Mouse (Mus musculus) midbrain, embryonic 11.5 days (tissue): ENCODE data around the gene Glipr2. TPM values are rescaled to one million over a fixed set of nuclear protein-coding genes. Genes with fewer than 3 reads are reported as not detected.
A peak's percentile ranks its signal among the peaks of the same experiment; 100 is the strongest.

Experiments used
- ATAC-seq: fragments of 200-750 bp; cut with Nextera tagmentation; 2 replicates; pipeline ENCODE4 v1.8.0; 2017; ENCODE audit warnings: moderate TSS enrichment, moderate library complexity; ENCODE audit not compliant: low FRiP score
- DNase-seq: peaks from one replicate; pipeline ENCODE4 v3.0.0; 2015; ENCODE audit warnings: low spot score; ENCODE audit errors: missing footprints
- H3K27ac ChIP-seq: fragments of 300-500 bp; sonication (generic); 2 replicates; pipeline ENCODE4 v1.5.1; 2014; ENCODE audit warnings: low read depth, low read length
- H3K27me3 ChIP-seq: fragments of 300-500 bp; sonication (generic); 2 replicates; pipeline ENCODE4 v1.6.1; 2014; ENCODE audit warnings: mild to moderate bottlenecking, low read length, moderate library complexity, mixed read lengths; ENCODE audit not compliant: control insufficient read depth, insufficient read depth
- H3K36me3 ChIP-seq: fragments of 300-500 bp; sonication (generic); 2 replicates; pipeline ENCODE4 v1.6.1; 2014; ENCODE audit warnings: mild to moderate bottlenecking, low read length, moderate library complexity, mixed read lengths; ENCODE audit not compliant: control insufficient read depth, insufficient read depth
- H3K4me1 ChIP-seq: fragments of 300-500 bp; sonication (generic); 2 replicates; pipeline ENCODE4 v1.6.1; 2014; ENCODE audit warnings: low read length; ENCODE audit not compliant: control insufficient read depth, insufficient read depth
- H3K4me2 ChIP-seq: fragments of 300-500 bp; sonication (generic); 2 replicates; pipeline ENCODE4 v1.6.1; 2014; ENCODE audit warnings: mild to moderate bottlenecking, moderate library complexity
- H3K4me3 ChIP-seq: fragments of 300-500 bp; sonication (generic); 2 replicates; pipeline ENCODE4 v1.5.1; 2014; ENCODE audit warnings: low read depth, low read length
- H3K9ac ChIP-seq: fragments of 300-500 bp; sonication (generic); 2 replicates; pipeline ENCODE4 v1.6.1; 2014; ENCODE audit warnings: low read length
- H3K9me3 ChIP-seq: fragments of 300-500 bp; sonication (generic); 2 replicates; pipeline ENCODE4 v1.6.1; 2016; ENCODE audit warnings: low read length; ENCODE audit not compliant: control insufficient read depth
- WGBS: fragments of 180-500 bp; shearing (Covaris S2); extraction: QIAGEN DNeasy Blood & Tissue Kit; methylation state at CpG from one replicate; pipeline ENCODE4 v1.1.7; 2014; 5-methylcytosine and 5-hydroxymethylcytosine counted together
- polyA plus RNA-seq: library from polyadenylated mRNA; unstranded; fragments of >200 nt; fragmentation: Nextera tagmentation; extraction: Ambion mirVana; gene quantifications from 2 replicates; pipeline ENCODE4 v1.2.1, GENCODE M21; 2014

Glipr2 gene
- 82.7 and 89.5 TPM in 2 replicates for polyA plus RNA-seq

DNA sequence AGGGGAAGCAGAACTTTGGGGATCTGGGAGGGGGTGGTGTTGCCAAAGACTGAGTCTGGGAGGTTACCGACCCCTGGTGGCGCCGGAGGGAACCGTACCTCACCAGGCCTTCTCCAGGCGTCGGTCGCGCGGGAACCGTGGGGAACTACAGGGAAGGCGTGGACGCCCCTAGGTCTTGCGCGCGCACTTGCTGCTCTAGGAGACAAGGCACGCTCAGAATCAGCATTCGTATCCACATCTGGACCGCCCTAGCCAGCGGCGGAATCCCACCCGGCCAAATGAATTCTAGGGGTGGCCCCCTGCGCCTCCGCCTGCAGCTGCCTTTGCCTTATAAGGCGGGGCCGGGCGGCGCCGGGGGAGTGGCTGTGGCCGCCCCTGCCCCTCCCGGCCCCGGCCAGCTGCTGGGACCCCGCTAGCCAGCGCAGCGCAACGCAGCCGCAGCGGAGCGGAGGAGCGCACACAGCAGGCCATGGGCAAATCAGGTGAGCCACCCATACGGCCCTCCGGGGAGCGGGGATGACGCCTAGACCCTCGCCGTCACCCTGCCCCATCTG, at the start of gene Glipr2:
Gene Glipr2 (plus strand): TSS at position 110 of the 554 bp plus-strand sequence.
- H3K4me3 ChIP-seq, result peak within 1 kb of the TSS; percentile 49
- WGBS, result under 1% methylated on average over 45 of the region's 45 CpGs
- 0 out of 2 replicates have a peak within 1 kb of the TSS, but pooled peaks have one; percentile 11 for H3K27ac ChIP-seq
- H3K4me1 ChIP-seq, result peaks cover 2% of the 10 kb centered on the region; the same call in 1 of the 2 replicates
- H3K9ac ChIP-seq, result peak within 1 kb of the TSS; percentile 67
- no peaks in the 10 kb centered on the region for H3K36me3 ChIP-seq
- peak; percentile 93 for ATAC-seq
- H3K27me3 ChIP-seq, result peaks cover 19% of the 10 kb centered on the region
- no peaks in the 10 kb centered on the region for H3K9me3 ChIP-seq
- peak within 1 kb of the TSS; percentile 74 for H3K4me2 ChIP-seq
- DNase-seq, result peak; percentile 99

GRCm38 (mm10) chr4:43918221-43918620, 39.0 kb upstream of the Glipr2 start:
- no peaks in the 10 kb centered on the region for H3K27me3 ChIP-seq
- 88% methylated on average over 5 of the region's 5 CpGs for WGBS
- no peak overlapping the region for H3K9ac ChIP-seq
- 0 out of 2 replicates have a peak, but pooled peaks cover 3% of the 10 kb centered on the region for H3K36me3 ChIP-seq
- no peak overlapping the region for H3K4me2 ChIP-seq
- no peaks in the 10 kb centered on the region for H3K9me3 ChIP-seq
- no peaks in the 10 kb centered on the region for H3K4me1 ChIP-seq
- H3K4me3 ChIP-seq, result no peak overlapping the region
- ATAC-seq (no peak), DNase-seq (no peak)
- no peak overlapping the region for H3K27ac ChIP-seq

GRCm38 (mm10) chr4:43920602-43921001, 36.6 kb upstream of the Glipr2 start:
- no peaks in the 10 kb centered on the region for H3K36me3 ChIP-seq
- H3K9ac ChIP-seq, result no peak overlapping the region
- DNase-seq (no peak), ATAC-seq (no peak)
- WGBS, result 88% methylated on average over 1 of the region's 1 CpGs
- H3K27me3 ChIP-seq, result no peaks in the 10 kb centered on the region
- H3K4me3 ChIP-seq, result no peak overlapping the region
- no peak overlapping the region for H3K27ac ChIP-seq
- no peaks in the 10 kb centered on the region for H3K9me3 ChIP-seq
- no peak overlapping the region for H3K4me2 ChIP-seq
- H3K4me1 ChIP-seq, result no peaks in the 10 kb centered on the region

DNA sequence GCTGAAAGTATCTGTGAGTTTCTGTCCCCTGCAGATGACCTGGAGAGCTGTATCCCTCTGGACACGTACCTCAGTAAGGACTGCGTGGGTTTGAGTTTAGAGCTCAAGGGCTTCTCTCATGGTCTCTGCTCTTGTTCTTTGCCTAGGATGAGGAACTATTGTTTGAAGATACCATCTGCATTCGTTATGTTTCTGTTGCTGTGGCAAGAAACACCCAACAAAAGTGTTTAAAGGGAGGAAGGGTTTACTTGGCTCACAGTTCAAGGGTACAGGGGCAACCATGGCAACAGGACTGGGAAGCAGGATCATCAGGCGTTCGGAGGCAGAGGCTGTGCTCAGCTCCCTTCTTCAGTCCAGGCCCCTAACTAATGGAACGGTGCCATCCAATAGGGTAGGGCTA, 32.1 kb upstream of the Glipr2 start:
- no peak for DNase-seq
- no peak overlapping the region for H3K4me2 ChIP-seq
- no peaks in the 10 kb centered on the region for H3K27me3 ChIP-seq
- H3K9ac ChIP-seq, result no peak overlapping the region
- H3K9me3 ChIP-seq, result no peaks in the 10 kb centered on the region
- no peak overlapping the region for H3K4me3 ChIP-seq
- 89% methylated on average over 6 of the region's 6 CpGs for WGBS
- H3K27ac ChIP-seq, result no peak overlapping the region
- no peaks in the 10 kb centered on the region for H3K4me1 ChIP-seq
- H3K36me3 ChIP-seq, result peaks cover 16% of the 10 kb centered on the region
- no peak for ATAC-seq

DNA sequence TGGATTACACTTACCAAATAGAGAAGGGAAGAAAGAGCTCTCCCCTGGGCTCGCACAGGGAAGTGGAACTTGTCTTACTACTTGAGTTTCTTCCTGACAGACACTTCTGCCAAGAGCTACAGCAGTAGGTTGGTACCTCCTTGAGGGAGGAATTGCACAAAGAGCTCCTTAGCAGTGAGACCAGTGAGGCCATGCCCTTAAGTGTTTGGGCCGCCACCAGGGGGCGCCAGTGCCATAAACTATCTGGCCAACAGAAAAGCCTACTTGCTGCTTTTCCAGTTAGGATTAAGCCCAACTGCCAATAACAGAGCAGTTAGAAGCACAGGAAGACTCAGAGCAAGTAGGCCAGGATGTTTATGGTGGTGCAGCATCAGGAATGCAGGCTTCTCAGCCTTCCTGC, 31.4 kb upstream of the Glipr2 start:
- peak; percentile 99 for DNase-seq
- Histone ChIP-seq H3K36me3 (peaks cover 16% of the 10 kb centered on the region), H3K4me1 (no peaks in the 10 kb centered on the region), H3K4me2 (no peak overlapping the region), H3K9me3 (no peaks in the 10 kb centered on the region), H3K4me3 (no peak overlapping the region), H3K27me3 (no peaks in the 10 kb centered on the region), H3K9ac (no peak overlapping the region), H3K27ac (no peak overlapping the region)
- WGBS, result 14% methylated on average over 3 of the region's 3 CpGs
- 0 out of 2 replicates have a peak, but pooled peaks have one; percentile 46 for ATAC-seq

- Histone ChIP-seq H3K4me1 (no peaks in the 10 kb centered on the region), H3K4me2 (no peak overlapping the region), H3K9me3 (no peaks in the 10 kb centered on the region)
Measured at GRCm38 (mm10) chr4:43927826-43928225, 29.4 kb upstream of the Glipr2 start.

DNA sequence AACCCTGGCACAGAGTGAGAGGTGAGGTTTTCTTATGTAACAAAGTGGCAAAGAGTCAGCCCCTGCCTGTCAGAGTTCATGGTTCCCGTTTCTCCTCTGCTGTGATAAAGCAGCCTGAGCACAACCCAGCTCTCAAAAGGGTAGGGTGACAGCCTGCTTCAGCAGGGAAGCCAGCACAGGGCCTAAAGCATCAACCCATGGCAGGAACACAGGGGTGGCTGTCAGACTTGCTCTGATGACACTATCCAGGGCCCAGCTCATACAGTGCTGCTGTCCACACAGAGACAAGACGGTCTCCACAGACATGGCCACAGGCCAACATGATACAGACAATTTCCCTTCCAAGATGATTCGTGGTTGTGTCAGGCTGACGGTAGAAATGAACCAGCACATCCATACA, 25.3 kb upstream of the Glipr2 start:
- WGBS, result 87% methylated on average over 4 of the region's 4 CpGs

More at GRCm38 (mm10) chr4:43927826-43928225, 29.4 kb upstream of the Glipr2 start:
- DNase-seq (no peak), ATAC-seq (no peak)
- Histone ChIP-seq H3K9ac (no peak overlapping the region), H3K27me3 (no peaks in the 10 kb centered on the region), H3K4me3 (no peak overlapping the region), H3K36me3 (peaks cover 20% of the 10 kb centered on the region), H3K27ac (no peak overlapping the region)
- WGBS, result 94% methylated on average over 3 of the region's 3 CpGs

GRCm38 (mm10) chr4:43936186-43936585, 21.0 kb upstream of the Glipr2 start:
- Histone ChIP-seq H3K4me2 (no peak overlapping the region), H3K9ac (no peak overlapping the region), H3K9me3 (no peaks in the 10 kb centered on the region), H3K27ac (no peak overlapping the region), H3K27me3 (no peaks in the 10 kb centered on the region), H3K4me1 (no peaks in the 10 kb centered on the region; the same call in 1 of the 2 replicates), H3K36me3 (peaks cover 7% of the 10 kb centered on the region; the same call in 1 of the 2 replicates), H3K4me3 (no peak overlapping the region)
- 93% methylated on average over 4 of the region's 4 CpGs for WGBS
- ATAC-seq (no peak), DNase-seq (no peak)

More for the DNA sequence above, 25.3 kb upstream of the Glipr2 start:
- H3K36me3 ChIP-seq, result peaks cover 20% of the 10 kb centered on the region
- ATAC-seq (no peak), DNase-seq (no peak)
- H3K9ac ChIP-seq, result no peak overlapping the region
- no peaks in the 10 kb centered on the region for H3K27me3 ChIP-seq
- H3K9me3 ChIP-seq, result no peaks in the 10 kb centered on the region
- H3K4me1 ChIP-seq, result no peaks in the 10 kb centered on the region
- H3K4me2 ChIP-seq, result no peak overlapping the region
- H3K4me3 ChIP-seq, result no peak overlapping the region
- no peak overlapping the region for H3K27ac ChIP-seq

DNA sequence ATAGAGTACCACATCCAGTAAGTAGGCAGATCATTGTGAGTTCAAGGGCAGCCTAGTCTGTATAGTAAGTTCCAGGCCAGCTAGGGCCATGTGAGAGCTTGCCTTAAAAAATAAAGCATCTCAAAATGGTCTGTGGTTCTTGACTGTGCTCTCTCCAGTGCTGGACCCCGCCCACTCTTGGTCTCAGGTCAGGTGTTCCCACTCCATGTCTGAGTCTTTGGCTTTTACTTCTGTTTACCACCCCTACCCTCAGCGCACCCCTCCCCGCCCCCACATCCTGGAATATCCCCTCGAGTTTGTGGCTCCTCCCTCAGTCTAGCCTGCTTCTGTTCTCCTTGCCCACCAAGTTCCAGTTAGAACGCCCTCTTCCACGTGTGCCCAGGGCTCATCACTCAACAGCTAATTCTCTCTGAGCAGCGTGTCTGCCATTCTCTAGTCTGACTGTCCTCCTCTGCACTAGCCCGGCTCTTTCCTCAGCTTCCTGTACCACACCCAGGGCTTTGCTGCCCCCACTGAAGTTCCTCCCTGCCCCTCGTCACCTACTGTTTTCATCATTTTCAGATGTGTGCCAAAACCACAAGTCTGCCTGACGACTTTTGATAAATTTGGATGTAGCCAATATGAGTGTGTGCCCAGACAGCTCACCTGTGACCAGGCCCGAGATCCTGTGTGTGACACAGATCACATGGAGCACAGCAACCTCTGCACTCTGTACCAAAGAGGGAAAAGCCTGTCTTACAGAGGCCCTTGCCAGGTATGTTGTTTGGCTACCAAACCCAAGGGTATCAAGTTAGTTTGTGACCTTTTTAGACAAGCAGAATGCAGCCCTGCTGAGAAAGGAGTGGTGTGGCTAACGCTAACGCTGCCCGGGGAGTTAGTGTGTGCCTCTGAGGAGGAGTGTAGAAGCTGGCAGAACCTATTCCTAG, 20.2 kb upstream of the Glipr2 start:
- Histone ChIP-seq H3K4me1 (no peaks in the 10 kb centered on the region; the same call in 1 of the 2 replicates), H3K4me2 (no peak overlapping the region), H3K9me3 (no peaks in the 10 kb centered on the region), H3K27me3 (no peaks in the 10 kb centered on the region), H3K36me3 (peaks cover 4% of the 10 kb centered on the region; the same call in 1 of the 2 replicates), H3K9ac (no peak overlapping the region), H3K27ac (no peak overlapping the region), H3K4me3 (no peak overlapping the region)
- 83% methylated on average over 14 of the region's 14 CpGs for WGBS
- ATAC-seq (no peak), DNase-seq (no peak)
